Mouse (Mus musculus) CD4-positive helper T cell, adult 2 months (primary cell): ENCODE measurements around the gene Tbc1d25.

ENCODE experiments used
- DNase-seq: peaks from one replicate; pipeline ENCODE4 v3.0.0-alpha.2; 2012; ENCODE audit warnings: low read depth, missing footprints, low spot score

The Tbc1d25 gene

GRCm38 (mm10) chrX:8179646-8180045 is 3.7 kb upstream of the Tbc1d25 start:
- no peak for DNase-seq

GRCm38 (mm10) chrX:8178871-8179270 is 2.9 kb upstream of the Tbc1d25 start:
- no peak for DNase-seq

- no peak for DNase-seq
These were observed 845 bp downstream of the Tbc1d25 start for GRCm38 (mm10) chrX:8175169-8175503.

- DNase-seq = no peak
These were observed 8.0 kb downstream of the Tbc1d25 start for GRCm38 (mm10) chrX:8167716-8168647.

- DNase-seq = no peak
These were observed 11.5 kb downstream of the Tbc1d25 start for GRCm38 (mm10) chrX:8164471-8164870.

GRCm38 (mm10) chrX:8163076-8163475 is 12.9 kb downstream of the Tbc1d25 start:
- DNase-seq = no peak

GRCm38 (mm10) chrX:8145153-8145991 is 30.6 kb downstream of the Tbc1d25 start, which contains the start of gene Rbm3:
Gene Rbm3, minus strand, starts transcription at chrX:8145880.
- peak; percentile 96 for DNase-seq

- DNase-seq = no peak
These were observed 32.2 kb downstream of the Tbc1d25 start for GRCm38 (mm10) chrX:8143750-8144149.

- no peak for DNase-seq
These were observed 33.0 kb downstream of the Tbc1d25 start for GRCm38 (mm10) chrX:8142948-8143347.

- DNase-seq = no peak
These were observed 34.9 kb downstream of the Tbc1d25 start for GRCm38 (mm10) chrX:8141058-8141457.

GRCm38 (mm10) chrX:8140446-8140845 is 35.5 kb downstream of the Tbc1d25 start:
- no peak for DNase-seq

- DNase-seq = no peak
These were observed 36.5 kb downstream of the Tbc1d25 start for GRCm38 (mm10) chrX:8139480-8139879.

- DNase-seq = no peak
These were observed 40.1 kb downstream of the Tbc1d25 start for GRCm38 (mm10) chrX:8135886-8136285.

GRCm38 (mm10) chrX:8132017-8132976 is 43.7 kb downstream of the Tbc1d25 start, which contains the start of gene Wdr13:
Gene Wdr13, minus strand, starts transcription at chrX:8132892.
- peak; percentile 93 for DNase-seq

- no peak for DNase-seq
These were observed 44.6 kb downstream of the Tbc1d25 start for GRCm38 (mm10) chrX:8131393-8131792.

GRCm38 (mm10) chrX:8125235-8125634 is 50.7 kb downstream of the Tbc1d25 start:
- DNase-seq = no peak

GRCm38 (mm10) chrX:8123821-8124470 is 52.0 kb downstream of the Tbc1d25 start:
- no peak for DNase-seq

- DNase-seq = no peak
These were observed 58.7 kb downstream of the Tbc1d25 start for GRCm38 (mm10) chrX:8117264-8117663.

GRCm38 (mm10) chrX:8115275-8115674 is 60.7 kb downstream of the Tbc1d25 start:
- peak; percentile 14 for DNase-seq

GRCm38 (mm10) chrX:8105019-8105418 is 71.0 kb downstream of the Tbc1d25 start:
- no peak for DNase-seq
